In the genomic region with DNA sequence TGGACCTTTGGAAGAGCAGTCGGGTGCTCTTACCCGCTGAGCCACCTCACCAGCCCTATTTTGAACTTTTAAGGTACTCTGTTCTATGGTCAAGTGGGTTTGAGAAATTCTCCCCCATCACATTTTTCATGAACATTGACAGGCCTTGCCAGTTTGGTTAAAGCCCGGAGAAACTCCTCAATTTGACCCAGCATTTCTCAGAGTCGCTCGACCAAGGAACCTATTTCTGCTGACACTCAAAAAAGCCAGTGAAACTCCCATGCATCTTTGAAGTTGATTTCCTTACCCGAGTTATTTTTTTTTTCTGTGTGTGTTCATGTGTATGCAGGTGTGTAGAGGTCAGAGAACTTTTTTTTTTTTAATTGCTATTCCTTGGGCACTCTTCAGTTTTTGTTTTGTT, we compare ENCODE assay signal across 15 mouse cellular contexts. TPM values are rescaled to one million over a fixed set of nuclear protein-coding genes. Genes with fewer than 3 reads are reported as not detected.
"Had no signal": no experiment of that assay in that cellular context is flagged by ENCODE, and none has a peak within 500 bp of the region (broad histone marks: within the 10 kb centered on the region; RNA-seq: fewer than 3 reads in every experiment).

No protein-coding gene starts in this region.

- H3K4me2 ChIP-seq: intestine, embryonic 15.5 days; limb, embryonic 12.5 days; midbrain, embryonic 12.5 days had no signal

- H3K9ac ChIP-seq: intestine, embryonic 15.5 days; limb, embryonic 12.5 days; liver, embryonic 14.5 days; midbrain, embryonic 12.5 days had no signal

- H3K27ac ChIP-seq: liver, embryonic 14.5 days; midbrain, embryonic 12.5 days had no signal

- ATAC-seq: intestine, embryonic 15.5 days had no signal

- H3K27me3 ChIP-seq: intestine, embryonic 15.5 days; limb, embryonic 12.5 days; midbrain, embryonic 12.5 days had no signal

- H3K4me3 ChIP-seq: intestine, embryonic 15.5 days; layer of hippocampus, adult 2 months; limb, embryonic 12.5 days; midbrain, embryonic 12.5 days had no signal

- DNase-seq: liver; lung, adult 18-20 months; right cerebral cortex, adult 18-20 months; right cerebral cortex, postnatal 25 days; thymus, postnatal 36 days had no signal

- H3K9me3 ChIP-seq: intestine, embryonic 15.5 days; limb, embryonic 12.5 days; midbrain, embryonic 12.5 days had no signal

RNA-seq across cellular contexts. Expression of gene Cplx3, which starts 41.5 kb away (rescaled TPM):
- total RNA-seq: megakaryocyte-erythroid progenitor cell, adult 5-6 weeks; midbrain, postnatal 0 days had no signal
- polyA plus RNA-seq: intestine, embryonic 15.5 days; limb, embryonic 12.5 days; liver, embryonic 14.5 days; lung, embryonic 16.5 days; small intestine, adult 2 months; stomach, embryonic 16.5 days had no signal
